Mouse (Mus musculus): Measurements from ENCODE around the gene Dkk3.
"Not testable (repeated sequence)": the region's sequence is repeated elsewhere in the genome, so short reads cannot be mapped to it uniquely, and the experiment has no call there.

The Dkk3 gene

GRCm38 (mm10) chr7:112130660-112131059 lies 28.2 kb downstream of the Dkk3 start:
- DNase-seq (ENCODE audit: low read depth, low spot score), result peak; percentile 48

- DNase-seq (ENCODE audit: low read depth, low spot score), result no peak
Measured at GRCm38 (mm10) chr7:112129851-112130250, 29.0 kb downstream of the Dkk3 start.

GRCm38 (mm10) chr7:112128810-112129209 lies 30.0 kb downstream of the Dkk3 start:
- no peak for DNase-seq (ENCODE audit: low read depth, low spot score)

- DNase-seq (ENCODE audit: low read depth, low spot score), result no peak
Measured at GRCm38 (mm10) chr7:112127954-112128353, 30.9 kb downstream of the Dkk3 start.

- no peak for DNase-seq (ENCODE audit: low read depth, low spot score)
Measured at GRCm38 (mm10) chr7:112127085-112127637, 31.7 kb downstream of the Dkk3 start.

GRCm38 (mm10) chr7:112125625-112126260 lies 33.1 kb downstream of the Dkk3 start:
- no peak for DNase-seq (ENCODE audit: low read depth, low spot score)

GRCm38 (mm10) chr7:112123612-112124011 lies 35.2 kb downstream of the Dkk3 start:
- DNase-seq (ENCODE audit: low read depth, low spot score), result no peak

GRCm38 (mm10) chr7:112121866-112122500 lies 36.9 kb downstream of the Dkk3 start:
- DNase-seq (ENCODE audit: low read depth, low spot score), result no peak

GRCm38 (mm10) chr7:112120861-112121810 lies 37.7 kb downstream of the Dkk3 start:
- no peak for DNase-seq (ENCODE audit: low read depth, low spot score)

GRCm38 (mm10) chr7:112119248-112119647 lies 39.6 kb downstream of the Dkk3 start:
- no peak for DNase-seq (ENCODE audit: low read depth, low spot score)

GRCm38 (mm10) chr7:112118086-112118485 lies 40.8 kb downstream of the Dkk3 start:
- no peak for DNase-seq (ENCODE audit: low read depth, low spot score)

- peak; percentile 30 for DNase-seq (ENCODE audit: low read depth, low spot score)
Measured at GRCm38 (mm10) chr7:112117501-112117900, 41.4 kb downstream of the Dkk3 start.

GRCm38 (mm10) chr7:112110638-112111372 lies 48.1 kb downstream of the Dkk3 start:
- peak; percentile 79 for DNase-seq (ENCODE audit: low read depth, low spot score)

- DNase-seq (ENCODE audit: low read depth, low spot score), result no peak
Measured at GRCm38 (mm10) chr7:112108757-112109156, 50.1 kb downstream of the Dkk3 start.

GRCm38 (mm10) chr7:112103816-112104215 lies 55.0 kb downstream of the Dkk3 start:
- DNase-seq (ENCODE audit: low read depth, low spot score), result no peak

GRCm38 (mm10) chr7:112102933-112103332 lies 55.9 kb downstream of the Dkk3 start:
- no peak for DNase-seq (ENCODE audit: low read depth, low spot score)

GRCm38 (mm10) chr7:112100887-112101286 lies 58.0 kb downstream of the Dkk3 start:
- DNase-seq (ENCODE audit: low read depth, low spot score), result no peak

GRCm38 (mm10) chr7:112094923-112095322 lies 63.9 kb downstream of the Dkk3 start:
- DNase-seq (ENCODE audit: low read depth, low spot score), result not testable (repeated sequence)

GRCm38 (mm10) chr7:112086186-112086585 lies 72.7 kb downstream of the Dkk3 start:
- DNase-seq (ENCODE audit: low read depth, low spot score), result no peak

- DNase-seq (ENCODE audit: low read depth, low spot score), result peak; percentile 88
Measured at GRCm38 (mm10) chr7:112085062-112085461, 73.8 kb downstream of the Dkk3 start.

GRCm38 (mm10) chr7:112084222-112084621 lies 74.6 kb downstream of the Dkk3 start:
- no peak for DNase-seq (ENCODE audit: low read depth, low spot score)
